Mouse (Mus musculus) left cerebral cortex, adult 18-20 months (tissue): ENCODE measurements at regions not wholly inside any gene's neighbourhood (a gene's known extent, or its start where the extent isn't known, plus 50 kb on each side); places are given as distances from the start of the nearest gene placed in this dataset.
"Not testable (repeated sequence)": the region's sequence is repeated elsewhere in the genome, so short reads cannot be mapped to it uniquely, and the experiment has no call there.

Source experiments
- DNase-seq, 2 experiments: peaks; one replicate each; pipeline ENCODE4 v3.0.0; 2021 to 2022; ENCODE audit warnings: low spot score in 2 of 2, mixed read lengths in 1 of 2

DNA sequence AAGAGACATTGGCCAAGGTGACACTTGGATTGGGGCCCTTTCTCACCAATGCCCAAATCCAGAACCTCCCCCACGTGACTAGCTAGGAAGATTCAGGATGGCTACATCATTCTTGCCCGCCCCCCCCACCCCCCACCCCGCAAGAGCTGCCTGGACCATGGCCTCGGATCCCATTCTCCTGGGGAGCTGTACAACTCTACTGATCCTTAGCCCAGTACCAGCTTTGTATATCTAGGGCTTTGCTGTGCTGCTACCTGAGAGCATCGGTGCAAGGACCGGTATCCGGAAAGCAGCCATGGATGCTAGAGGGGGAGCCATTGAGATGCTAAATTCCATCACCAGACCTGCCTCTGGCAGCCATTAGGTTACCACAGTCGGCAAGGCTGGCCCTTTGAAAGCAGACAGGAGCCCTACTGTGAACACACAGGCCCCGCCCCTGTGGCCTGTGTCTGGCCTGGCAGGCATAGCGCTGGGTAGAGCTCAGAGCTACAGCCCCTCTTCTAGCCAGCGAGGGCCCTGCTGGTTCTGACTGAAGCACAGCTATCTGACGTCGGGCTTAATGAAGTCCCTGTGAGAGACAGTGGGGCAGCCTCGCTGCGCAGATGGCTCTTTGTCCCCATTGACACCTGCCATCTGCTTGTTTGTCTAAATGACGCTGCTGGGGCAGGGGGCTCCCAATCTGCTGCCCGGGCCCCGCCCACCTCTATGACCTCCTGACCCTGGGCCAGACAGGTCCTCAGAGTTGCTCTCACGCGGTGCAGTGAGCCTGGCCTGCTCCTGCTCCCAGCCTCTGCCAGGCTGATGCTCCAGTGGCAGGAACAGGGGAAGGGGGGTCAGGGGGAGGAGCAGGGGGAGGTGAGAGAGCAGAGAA, 128.9 kb downstream of the Dll1 start:
- no peak for DNase-seq

DNA sequence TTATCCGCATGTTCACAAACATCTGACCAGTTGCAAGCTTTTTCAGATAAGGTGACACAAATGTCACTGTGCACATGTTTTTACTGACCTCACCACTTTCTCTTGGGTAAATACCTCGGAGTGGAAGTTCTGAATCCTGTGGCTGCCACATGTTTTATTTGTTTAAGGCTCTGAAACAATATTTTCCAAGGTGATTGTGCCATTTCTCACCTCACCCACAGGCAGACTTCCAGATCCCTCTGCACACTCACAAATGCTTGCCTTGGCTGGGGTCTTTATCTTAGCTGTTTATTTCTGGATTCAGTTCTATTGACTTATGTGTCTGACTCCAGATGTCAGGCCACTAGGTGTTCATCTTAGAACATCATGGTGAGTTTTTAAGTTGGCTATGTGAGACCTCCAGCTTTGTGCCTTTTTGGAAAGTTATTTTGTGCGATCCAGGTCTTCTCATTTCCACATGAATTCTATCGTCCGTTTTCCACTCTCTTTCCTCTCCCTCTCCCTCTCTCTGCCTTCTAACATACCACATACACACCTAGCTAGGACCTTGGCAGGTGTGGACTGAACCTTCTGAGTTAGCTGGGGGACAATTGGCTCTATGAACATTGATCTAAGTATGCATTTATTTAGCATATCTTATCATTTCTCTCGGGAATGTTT, 133.6 kb downstream of the Dll1 start:
- no peak for DNase-seq

DNA sequence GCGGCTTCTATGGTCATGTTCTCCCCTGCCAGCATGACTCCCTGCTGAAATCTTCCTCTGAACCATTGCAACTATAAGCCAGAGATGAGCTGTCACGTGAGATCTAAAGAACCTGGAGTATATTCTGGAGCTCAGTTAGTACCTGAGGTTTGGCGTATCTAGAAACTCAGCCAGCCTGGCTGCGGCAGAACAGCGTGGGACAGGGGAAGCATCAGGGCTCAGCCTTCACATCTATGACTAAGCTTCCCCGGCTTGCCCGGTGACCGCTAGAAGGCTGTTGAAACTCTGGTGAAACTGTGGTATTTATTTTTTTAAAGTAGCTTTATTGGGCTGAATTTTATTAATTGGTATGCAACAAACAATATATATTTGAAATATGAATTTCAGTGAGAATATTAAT, 134.3 kb downstream of the Dll1 start:
- no peak for DNase-seq

DNA sequence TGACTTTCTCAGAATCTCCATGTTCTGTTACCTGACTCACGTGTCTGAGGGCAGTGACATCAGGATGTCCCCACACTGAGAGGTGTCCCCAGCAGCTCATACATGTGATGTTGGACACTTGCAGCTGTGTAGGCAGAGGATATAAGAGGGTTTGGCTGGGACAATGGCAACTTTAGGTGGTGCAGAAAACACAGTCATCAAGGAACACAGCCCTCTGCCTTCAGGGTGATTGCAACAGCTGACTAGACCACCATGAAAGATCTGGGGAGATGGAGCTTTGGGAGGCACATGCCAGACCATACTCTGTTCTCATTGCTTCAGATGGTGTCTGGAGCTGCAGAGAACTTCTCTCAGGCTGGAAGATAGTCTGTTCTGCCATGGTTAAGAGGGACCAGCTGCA, 135.2 kb downstream of the Dll1 start:
- no peak for DNase-seq

DNA sequence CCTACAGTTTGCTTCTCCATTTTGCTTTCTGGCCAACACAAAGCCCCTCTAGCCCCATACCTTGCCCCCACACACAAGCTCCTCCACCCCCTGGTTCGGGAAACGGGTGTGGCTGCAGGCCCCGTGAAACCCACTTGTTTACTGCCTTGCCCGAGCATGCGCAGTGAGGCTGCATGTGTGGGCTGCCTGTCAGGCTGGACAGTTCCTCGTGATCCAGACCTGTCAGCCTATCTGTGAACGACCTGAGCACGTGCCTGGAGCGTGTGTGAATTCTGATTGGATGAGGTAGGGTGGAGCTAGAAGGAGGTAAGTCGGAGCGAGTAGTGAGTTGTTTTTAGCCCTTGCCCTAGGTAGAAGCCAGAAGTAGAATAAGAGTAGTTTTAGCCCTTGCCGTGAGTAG, 136.0 kb downstream of the Dll1 start:
- DNase-seq, result not testable (repeated sequence)

DNA sequence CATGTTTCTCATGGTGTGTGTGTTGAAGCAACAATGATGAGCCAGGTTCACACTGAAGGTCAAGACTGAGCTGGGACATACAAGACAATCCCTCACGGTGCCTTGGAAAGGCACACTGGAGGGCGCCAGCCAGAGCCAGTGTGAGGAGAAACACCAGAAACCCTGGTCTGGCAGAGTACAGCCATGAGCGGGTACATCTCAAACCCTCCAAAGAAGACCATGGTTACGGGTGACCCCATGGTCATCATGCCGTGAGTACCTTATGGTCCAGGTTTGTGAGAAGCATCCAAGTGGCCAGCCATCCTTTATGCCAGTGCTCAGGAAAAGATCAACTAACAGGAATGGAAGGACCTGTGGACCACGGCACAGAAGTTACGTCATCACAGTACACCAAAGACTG, 136.7 kb downstream of the Dll1 start:
- DNase-seq, result no peak

DNA sequence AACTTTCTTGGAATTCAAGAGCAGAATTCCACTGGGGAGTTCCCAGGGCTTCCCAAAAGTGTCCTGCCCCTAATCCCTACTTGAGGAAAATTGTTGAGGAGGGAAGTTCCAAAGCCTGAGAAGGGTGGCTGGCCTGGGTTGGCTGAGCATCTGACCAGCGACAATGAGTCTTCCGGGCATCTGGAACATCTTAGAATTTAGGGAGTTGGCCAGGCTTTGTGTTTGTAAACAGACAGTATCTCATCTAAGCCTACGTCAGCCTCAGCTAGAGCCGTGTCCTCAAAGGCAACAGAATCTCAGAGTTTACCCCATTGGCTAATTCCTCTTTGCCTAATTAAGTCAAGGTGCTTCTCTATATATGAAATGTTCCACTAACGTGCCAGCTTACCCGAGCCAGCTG, 141.6 kb downstream of the Dll1 start:
- DNase-seq, result no peak

DNA sequence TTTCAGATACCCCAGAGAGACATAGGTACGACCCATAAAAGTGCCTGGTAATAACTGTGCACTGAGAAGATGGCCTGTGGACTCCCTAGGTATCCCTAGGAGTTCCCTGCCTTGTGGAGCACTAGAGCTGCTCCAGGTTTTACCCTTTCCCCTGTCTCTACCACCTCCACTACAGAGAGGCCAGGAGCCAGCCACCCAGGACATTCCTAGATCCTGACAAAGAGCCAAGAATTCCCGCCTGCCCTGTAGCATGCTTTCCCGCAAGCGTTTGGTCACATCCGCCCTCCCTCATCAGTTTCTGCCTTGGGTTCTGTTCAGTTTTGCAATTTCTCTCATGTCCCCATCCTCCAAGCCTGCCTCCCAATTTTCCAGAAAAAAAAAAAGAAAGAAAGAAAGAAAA, 145.5 kb downstream of the Dll1 start:
- DNase-seq, result no peak

DNA sequence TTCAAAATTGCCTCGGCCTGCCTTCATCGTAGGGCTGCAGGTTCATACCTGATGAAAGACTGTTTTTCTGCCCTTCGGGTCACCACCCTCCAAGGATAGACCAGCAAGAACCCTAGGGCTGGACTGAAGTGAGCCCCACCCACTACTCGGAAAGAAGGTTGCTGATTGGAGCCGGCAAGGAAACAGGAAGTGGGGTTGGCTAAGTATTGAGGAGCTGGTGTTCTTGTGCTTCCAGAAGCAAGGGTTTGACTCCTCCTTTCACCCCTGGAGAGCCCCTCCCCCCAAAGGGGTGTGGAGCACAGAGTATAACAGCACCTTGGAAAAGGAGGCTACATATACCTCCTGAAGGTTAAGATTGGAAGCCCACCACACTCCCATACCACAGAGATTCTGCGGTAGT, 147.5 kb downstream of the Dll1 start:
- no peak for DNase-seq

DNA sequence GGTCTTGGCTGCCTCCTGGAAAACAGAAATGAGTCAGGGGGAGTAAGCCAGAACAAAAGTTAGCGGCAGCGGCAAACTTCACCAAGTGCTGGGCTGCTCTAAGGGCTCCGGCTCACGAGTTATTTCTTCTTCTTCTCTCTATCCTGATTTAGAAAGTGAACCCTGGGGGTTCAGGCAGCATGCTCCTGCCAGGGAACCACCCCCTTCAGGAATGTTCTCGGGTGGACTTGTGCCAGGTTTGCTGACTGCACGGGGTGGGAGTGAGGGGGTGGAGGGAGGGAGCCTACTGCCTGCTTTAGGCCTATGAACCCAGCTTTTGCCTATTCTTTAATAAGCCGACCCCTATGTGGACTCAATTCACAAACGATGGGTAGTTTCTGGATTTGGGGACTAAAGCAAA, 148.6 kb downstream of the Dll1 start:
- no peak for DNase-seq

DNA sequence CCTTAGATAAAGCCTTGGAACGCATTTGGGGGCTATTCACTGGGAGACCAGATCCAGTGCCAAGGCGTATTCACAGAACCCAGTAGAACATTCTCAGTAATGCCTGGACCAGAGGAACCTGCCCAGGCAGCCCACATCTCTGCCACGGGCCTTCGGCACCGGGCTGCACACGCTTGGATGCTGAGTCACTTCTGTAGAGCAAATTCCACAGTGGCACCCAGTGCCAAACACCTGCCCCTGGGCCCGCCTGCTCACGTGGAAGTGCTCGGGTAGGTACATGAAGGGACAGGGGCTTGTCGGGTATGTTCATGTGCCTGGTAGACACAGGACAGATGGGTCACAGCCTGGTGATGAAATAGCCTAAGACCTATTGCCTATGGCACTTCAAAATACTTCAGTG, 152.8 kb downstream of the Dll1 start:
- DNase-seq, result no peak

DNA sequence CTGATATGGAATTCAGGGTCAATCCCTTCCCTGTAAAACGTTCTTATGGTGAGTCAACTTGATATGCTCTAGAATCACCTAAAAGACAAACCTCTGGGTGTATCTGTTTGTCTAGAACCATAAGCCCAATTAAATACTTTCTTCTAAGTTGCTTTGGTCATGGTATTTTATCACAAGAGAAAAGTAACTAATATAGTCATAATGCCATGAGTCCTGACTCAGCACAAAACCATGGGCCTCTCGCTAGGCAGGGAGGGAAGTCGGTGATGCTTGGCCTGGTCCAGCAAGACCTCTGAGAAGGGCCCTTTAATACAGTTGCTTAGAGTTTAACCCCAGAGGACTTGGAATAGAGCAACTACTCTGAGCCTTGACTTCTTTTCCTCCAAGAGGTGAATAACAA, 153.7 kb downstream of the Dll1 start:
- DNase-seq, result no peak

DNA sequence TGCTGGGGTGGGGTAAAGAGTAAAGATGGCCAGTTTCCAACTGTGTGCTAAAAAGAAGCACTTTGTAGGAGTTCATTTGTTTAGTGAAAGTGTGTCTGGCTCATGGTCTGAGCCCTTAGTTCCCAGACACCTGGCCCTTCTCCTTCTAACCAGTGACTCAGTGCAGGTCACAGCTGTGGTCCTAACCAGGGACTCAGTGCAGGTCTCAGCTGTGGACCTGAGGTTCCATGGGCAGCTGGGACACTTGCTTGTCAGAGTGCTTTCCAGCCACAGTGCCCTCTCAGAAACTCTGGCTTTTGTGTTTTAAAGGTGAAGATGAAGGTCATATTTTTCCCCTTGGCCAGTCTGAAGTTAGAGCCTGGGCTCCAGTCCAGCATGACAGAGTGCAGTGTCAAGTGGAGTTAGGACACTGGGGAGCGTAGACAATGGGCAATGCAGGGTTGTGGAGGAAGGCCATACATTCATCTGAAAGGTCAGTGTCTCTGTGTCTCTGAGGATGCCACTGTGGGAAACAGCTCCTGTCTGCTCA, 162.5 kb downstream of the Dll1 start:
- no peak for DNase-seq

DNA sequence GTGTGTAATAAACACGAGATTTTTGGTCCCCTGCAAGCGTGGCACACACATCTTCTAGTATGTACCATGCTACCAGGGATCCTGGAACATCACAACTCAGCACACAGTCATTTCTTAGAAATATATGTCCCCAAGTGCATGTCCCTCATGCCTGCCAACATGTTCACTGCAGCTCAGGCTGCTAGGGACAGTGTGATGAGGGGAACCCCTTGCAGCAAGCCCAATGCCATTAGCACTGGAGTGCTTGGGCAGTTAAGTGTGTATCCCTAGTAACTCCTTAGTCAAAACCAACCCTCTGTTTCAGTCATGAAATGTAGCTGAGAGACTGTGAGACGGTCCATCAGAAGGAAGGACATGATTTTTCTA, 167.5 kb upstream of the Gm3448 start:
- no peak for DNase-seq

DNA sequence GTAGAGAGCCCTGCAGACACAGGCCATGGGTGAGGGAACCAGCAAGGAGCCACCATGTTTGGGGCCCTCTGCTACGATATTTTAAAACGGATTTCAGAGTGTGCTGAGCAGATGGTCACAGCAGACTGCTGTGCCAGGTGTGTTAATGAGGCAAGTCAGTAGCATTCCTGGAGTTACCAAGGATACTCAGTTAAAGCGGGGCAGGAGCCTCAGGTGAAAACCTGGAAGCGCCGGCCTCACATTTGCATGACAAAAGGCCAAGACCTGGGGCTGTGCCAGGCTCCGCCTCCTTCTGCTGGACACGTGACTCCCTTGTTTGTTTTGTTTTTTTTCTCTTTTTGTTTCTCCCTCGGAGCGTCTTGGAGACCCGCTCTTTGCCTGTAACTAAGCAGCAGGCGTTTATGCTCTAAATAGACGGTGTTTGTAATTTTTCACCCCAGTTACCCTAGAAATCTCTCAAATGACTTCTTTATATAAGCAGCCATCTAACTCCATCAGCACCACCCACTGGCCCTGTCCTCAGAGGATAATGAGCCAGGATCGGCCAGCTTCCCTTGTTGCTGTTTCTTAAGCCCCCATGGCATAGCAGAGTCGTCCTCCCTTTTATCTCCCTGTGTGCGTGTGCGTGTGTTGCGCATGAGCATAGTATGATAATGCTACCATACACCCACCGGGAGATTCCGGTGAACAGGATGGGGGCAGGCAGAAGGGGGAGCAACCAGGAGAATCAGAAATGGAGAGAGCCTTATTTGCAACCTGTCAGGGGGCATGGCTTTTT, 166.9 kb upstream of the Gm3448 start:
- DNase-seq, result peak; percentile 51 to 54

DNA sequence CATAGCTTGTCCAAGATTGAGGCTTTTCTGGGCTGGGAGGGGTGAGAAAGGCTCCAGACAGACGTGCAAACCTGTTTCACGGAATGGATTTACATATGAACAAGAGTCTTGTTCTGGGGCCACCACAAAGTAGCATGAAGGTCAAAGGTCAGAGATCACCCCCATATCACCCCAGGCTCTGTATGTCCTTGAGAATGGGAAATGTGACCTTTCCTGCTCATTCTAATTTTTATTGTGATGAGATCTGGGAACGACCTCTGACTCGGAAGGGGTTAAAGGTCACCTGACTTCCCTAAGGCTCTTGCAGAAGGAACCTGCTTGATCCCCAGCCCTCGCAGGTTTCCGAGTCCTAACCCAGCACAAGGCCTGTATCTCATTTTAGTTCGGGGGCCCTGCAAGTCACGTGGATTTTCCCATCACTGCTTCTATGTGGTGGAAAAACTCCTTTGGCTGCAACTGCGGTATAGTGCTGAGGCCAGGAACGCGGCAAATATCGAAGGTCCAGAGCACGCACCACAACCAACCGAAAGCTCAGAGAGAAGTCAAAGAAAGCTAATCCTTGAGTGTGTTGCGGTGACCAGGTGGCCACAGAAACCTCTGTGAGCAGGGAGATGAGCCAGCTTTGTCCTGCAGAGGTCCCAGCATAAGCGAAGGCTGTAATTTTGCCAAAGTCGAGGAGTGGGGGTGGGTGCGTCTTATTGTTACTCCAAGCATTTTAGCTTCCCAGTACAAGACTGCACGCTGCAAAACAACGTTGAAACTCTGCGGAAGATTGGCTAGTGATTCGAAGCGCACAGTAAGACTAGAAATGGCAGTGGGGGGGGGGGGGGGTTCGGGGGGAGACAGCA, 166.1 kb upstream of the Gm3448 start:
- DNase-seq, result no peak

DNA sequence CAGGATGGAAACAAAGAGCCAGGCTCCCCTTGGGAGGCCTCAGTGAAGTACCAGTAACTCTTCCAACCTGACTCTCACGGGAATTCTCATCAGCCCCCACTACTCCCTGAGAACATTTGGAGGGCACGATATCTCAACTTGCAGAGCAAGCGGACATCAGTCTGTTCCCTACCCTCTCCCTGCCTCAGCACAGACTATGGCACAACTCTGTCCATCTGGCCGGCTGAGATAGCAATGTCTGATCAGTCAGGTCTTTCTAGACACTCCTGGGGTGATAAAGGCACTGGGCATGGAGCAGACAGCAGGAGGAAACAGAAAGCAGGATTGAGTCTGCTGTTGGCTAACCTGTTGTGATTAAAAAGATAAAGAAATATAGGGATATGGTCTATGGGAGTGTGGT, 164.5 kb upstream of the Gm3448 start:
- DNase-seq, result no peak

DNA sequence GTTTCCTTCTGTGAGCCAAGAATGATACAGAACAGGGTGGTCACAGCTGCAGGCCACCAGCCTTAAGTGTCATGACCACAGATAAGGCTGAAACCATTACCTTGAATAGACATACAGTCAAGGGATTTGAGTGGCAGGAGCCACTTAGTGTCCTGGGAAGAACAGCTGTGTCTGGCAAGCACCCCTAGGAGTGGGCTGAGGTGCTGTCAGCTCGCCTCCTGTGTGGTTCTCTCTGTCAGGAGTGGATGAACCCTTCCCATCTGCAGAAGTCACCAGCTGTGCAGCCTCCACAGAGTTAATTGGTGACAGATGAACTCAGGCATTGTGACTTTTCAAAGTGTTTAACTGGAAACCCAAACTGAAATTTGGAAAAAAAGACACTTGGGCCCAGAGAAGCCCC, 163.2 kb upstream of the Gm3448 start:
- DNase-seq, result no peak

DNA sequence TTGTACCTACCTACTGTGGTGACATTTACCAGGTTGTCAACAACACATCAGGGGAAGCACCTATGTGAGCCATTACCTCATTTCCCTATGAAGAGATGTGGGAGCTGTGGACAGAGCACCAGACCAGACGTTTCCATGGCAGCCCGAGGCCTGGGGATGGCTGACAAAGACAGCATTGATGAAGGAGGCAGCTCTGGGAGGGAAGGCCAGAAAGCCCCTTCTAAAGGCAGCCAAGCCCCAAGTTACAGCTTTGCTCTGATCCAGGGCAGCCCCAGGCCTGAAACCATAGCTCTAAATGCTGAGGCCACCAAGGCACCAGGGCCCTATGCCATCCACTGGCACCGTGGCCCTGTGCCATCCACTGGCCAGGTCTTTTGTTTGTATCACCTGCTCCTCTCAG, 157.9 kb upstream of the Gm3448 start:
- DNase-seq, result no peak

DNA sequence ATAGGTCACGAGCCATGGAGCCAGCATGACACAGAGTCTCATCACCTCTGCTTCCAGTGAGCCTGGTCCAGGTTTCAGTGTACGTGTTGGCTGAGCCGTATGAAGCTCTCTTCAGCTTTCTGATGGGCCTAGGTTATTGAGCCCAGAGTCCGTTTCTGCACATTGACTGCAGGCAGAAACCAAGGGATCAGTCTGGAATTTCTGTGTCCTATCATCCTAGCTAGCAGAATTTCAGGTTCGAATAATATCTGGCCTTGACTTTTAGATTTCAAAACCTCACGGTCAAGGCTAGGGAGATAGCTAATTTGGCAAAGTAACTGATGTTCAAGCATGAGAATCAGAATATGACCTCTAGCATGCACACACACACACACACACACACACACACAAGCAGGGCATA, 156.0 kb upstream of the Gm3448 start:
- no peak for DNase-seq

DNA sequence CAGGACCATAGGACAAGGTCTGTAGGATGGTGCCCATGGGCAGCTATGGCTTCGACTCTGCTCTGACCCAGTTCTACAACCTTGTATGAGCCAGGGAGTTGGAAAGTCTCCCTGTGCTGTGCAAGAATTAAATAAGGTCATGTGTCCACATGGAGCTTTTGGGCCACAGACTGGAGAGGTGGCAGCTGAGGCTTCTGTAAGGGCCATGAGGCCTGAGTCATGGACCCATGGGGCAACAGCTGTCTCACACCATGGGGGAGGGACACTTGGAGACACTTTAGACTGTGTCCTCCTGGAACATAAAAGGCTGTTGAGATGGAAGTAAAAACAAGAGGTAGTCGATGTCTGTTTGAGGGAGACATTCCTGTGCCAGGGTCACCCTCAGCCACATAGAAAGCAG, 154.5 kb upstream of the Gm3448 start:
- no peak for DNase-seq
